Mouse (Mus musculus): Measurements from ENCODE around the gene Rad51b. TPM values are rescaled to one million over a fixed set of nuclear protein-coding genes. Genes with fewer than 3 reads are reported as not detected.

Rad51b gene
- total and polyA plus RNA-seq, 2 experiments from 2014 or later, result 1.1 TPM

- Histone ChIP-seq H3K36me3 (ENCODE audit: insufficient read depth, low read length) (no peaks in the 10 kb centered on the region), H3K27ac (no peak overlapping the region), H3K9me3 (ENCODE audit: low read length) (no peaks in the 10 kb centered on the region), H3K4me2 (ENCODE audit: low read depth, low read length) (no peak overlapping the region), H3K27me3 (ENCODE audit: insufficient read depth, low read length) (no peaks in the 10 kb centered on the region), H3K4me1 (ENCODE audit: insufficient read depth, low read length) (no peaks in the 10 kb centered on the region), H3K9ac (replicated peaks; ENCODE audit: low read length) (no peak overlapping the region), H3K4me3 (ENCODE audit: low read length) (no peak overlapping the region)
- no peak for TF ChIP-seq CTCF (IDR thresholded peaks at IDR 0.05; ENCODE audit: low read depth)
- DNase-seq (ENCODE audit: low spot score) (no peak), ATAC-seq (no peak)
- WGBS, result 87% methylated on average over 3 of the region's 3 CpGs
Measured at GRCm38 (mm10) chr12:79403992-79404391, 106.9 kb downstream of the Rad51b start.

- H3K27me3 ChIP-seq (ENCODE audit: insufficient read depth, low read length), result no peaks in the 10 kb centered on the region
- no peaks in the 10 kb centered on the region for H3K36me3 ChIP-seq (ENCODE audit: insufficient read depth, low read length)
- ATAC-seq (no peak), DNase-seq (ENCODE audit: low spot score) (no peak)
- no peaks in the 10 kb centered on the region for H3K4me1 ChIP-seq (ENCODE audit: insufficient read depth, low read length)
- H3K4me3 ChIP-seq (ENCODE audit: low read length), result no peak overlapping the region
- no peak overlapping the region for H3K27ac ChIP-seq
- no peaks in the 10 kb centered on the region for H3K9me3 ChIP-seq (ENCODE audit: low read length)
- no peak for TF ChIP-seq CTCF (IDR thresholded peaks at IDR 0.05; ENCODE audit: low read depth)
- H3K4me2 ChIP-seq (ENCODE audit: low read depth, low read length), result no peak overlapping the region
- no peak overlapping the region for H3K9ac ChIP-seq (replicated peaks; ENCODE audit: low read length)
- 64% methylated on average over 1 of the region's 1 CpGs for WGBS
Measured at GRCm38 (mm10) chr12:79404494-79404893, 107.4 kb downstream of the Rad51b start.

- DNase-seq (ENCODE audit: low spot score) (no peak), ATAC-seq (no peak)
- 63% methylated on average over 2 of the region's 2 CpGs for WGBS
- Histone ChIP-seq H3K4me2 (ENCODE audit: low read depth, low read length) (no peak overlapping the region), H3K27me3 (ENCODE audit: insufficient read depth, low read length) (no peaks in the 10 kb centered on the region), H3K36me3 (ENCODE audit: insufficient read depth, low read length) (no peaks in the 10 kb centered on the region), H3K9me3 (ENCODE audit: low read length) (no peaks in the 10 kb centered on the region), H3K27ac (no peak overlapping the region), H3K4me3 (ENCODE audit: low read length) (no peak overlapping the region), H3K9ac (replicated peaks; ENCODE audit: low read length) (no peak overlapping the region), H3K4me1 (ENCODE audit: insufficient read depth, low read length) (no peaks in the 10 kb centered on the region)
- no peak for TF ChIP-seq CTCF (IDR thresholded peaks at IDR 0.05; ENCODE audit: low read depth)
Measured at GRCm38 (mm10) chr12:79408677-79409076, 111.6 kb downstream of the Rad51b start.

- Histone ChIP-seq H3K27me3 (ENCODE audit: insufficient read depth, low read length) (no peaks in the 10 kb centered on the region), H3K4me2 (ENCODE audit: low read depth, low read length) (no peak overlapping the region), H3K4me3 (ENCODE audit: low read length) (no peak overlapping the region), H3K27ac (no peak overlapping the region), H3K9me3 (ENCODE audit: low read length) (no peaks in the 10 kb centered on the region), H3K4me1 (ENCODE audit: insufficient read depth, low read length) (no peaks in the 10 kb centered on the region), H3K9ac (replicated peaks; ENCODE audit: low read length) (no peak overlapping the region), H3K36me3 (ENCODE audit: insufficient read depth, low read length) (no peaks in the 10 kb centered on the region)
- TF ChIP-seq CTCF (IDR thresholded peaks at IDR 0.05; ENCODE audit: low read depth), result no peak
- 30% methylated on average over 4 of the region's 4 CpGs for WGBS
- DNase-seq (ENCODE audit: low spot score) (no peak), ATAC-seq (no peak)
Measured at GRCm38 (mm10) chr12:79409126-79409860, 112.2 kb downstream of the Rad51b start.

GRCm38 (mm10) chr12:79412894-79413507 lies 115.9 kb downstream of the Rad51b start:
- Histone ChIP-seq H3K4me3 (ENCODE audit: low read length) (no peak overlapping the region), H3K4me2 (ENCODE audit: low read depth, low read length) (no peak overlapping the region), H3K27ac (no peak overlapping the region), H3K4me1 (ENCODE audit: insufficient read depth, low read length) (no peaks in the 10 kb centered on the region), H3K27me3 (ENCODE audit: insufficient read depth, low read length) (no peaks in the 10 kb centered on the region), H3K9ac (replicated peaks; ENCODE audit: low read length) (no peak overlapping the region), H3K36me3 (ENCODE audit: insufficient read depth, low read length) (no peaks in the 10 kb centered on the region), H3K9me3 (ENCODE audit: low read length) (no peaks in the 10 kb centered on the region)
- no peak for DNase-seq (ENCODE audit: low spot score)
- ATAC-seq, result no peak
- WGBS, result 91% methylated on average over 8 of the region's 8 CpGs
- no peak for TF ChIP-seq CTCF (IDR thresholded peaks at IDR 0.05; ENCODE audit: low read depth)

GRCm38 (mm10) chr12:79417360-79417759 lies 120.3 kb downstream of the Rad51b start:
- H3K4me3 ChIP-seq (ENCODE audit: low read length), result no peak overlapping the region
- DNase-seq (ENCODE audit: low spot score) (no peak), ATAC-seq (no peak)
- TF ChIP-seq CTCF (IDR thresholded peaks at IDR 0.05; ENCODE audit: low read depth), result no peak
- 78% methylated on average over 6 of the region's 6 CpGs for WGBS
- H3K27me3 ChIP-seq (ENCODE audit: insufficient read depth, low read length), result no peaks in the 10 kb centered on the region
- no peak overlapping the region for H3K27ac ChIP-seq
- H3K36me3 ChIP-seq (ENCODE audit: insufficient read depth, low read length), result no peaks in the 10 kb centered on the region
- no peak overlapping the region for H3K4me2 ChIP-seq (ENCODE audit: low read depth, low read length)
- H3K4me1 ChIP-seq (ENCODE audit: insufficient read depth, low read length), result no peaks in the 10 kb centered on the region
- no peak overlapping the region for H3K9ac ChIP-seq (replicated peaks; ENCODE audit: low read length)
- no peaks in the 10 kb centered on the region for H3K9me3 ChIP-seq (ENCODE audit: low read length)

- Histone ChIP-seq H3K4me2 (ENCODE audit: low read depth, low read length) (no peak overlapping the region), H3K9ac (replicated peaks; ENCODE audit: low read length) (no peak overlapping the region), H3K27me3 (ENCODE audit: insufficient read depth, low read length) (no peaks in the 10 kb centered on the region), H3K4me1 (ENCODE audit: insufficient read depth, low read length) (no peaks in the 10 kb centered on the region), H3K36me3 (ENCODE audit: insufficient read depth, low read length) (no peaks in the 10 kb centered on the region), H3K27ac (no peak overlapping the region), H3K4me3 (ENCODE audit: low read length) (no peak overlapping the region), H3K9me3 (ENCODE audit: low read length) (no peaks in the 10 kb centered on the region)
- ATAC-seq (no peak), DNase-seq (ENCODE audit: low spot score) (no peak)
- TF ChIP-seq CTCF (IDR thresholded peaks at IDR 0.05; ENCODE audit: low read depth), result no peak
- 36% methylated on average over 6 of the region's 6 CpGs for WGBS
Measured at GRCm38 (mm10) chr12:79420605-79421004, 123.5 kb downstream of the Rad51b start.
